Mouse (Mus musculus): Measurements from ENCODE around the gene Kank1. TPM values are rescaled to one million over a fixed set of nuclear protein-coding genes. Genes with fewer than 3 reads are reported as not detected.

Kank1 gene
- polyA plus RNA-seq (2014; fragmentation: Nextera tagmentation; extraction: Ambion mirVana) = 56.6 and 56.8 TPM in 2 replicates

DNA sequence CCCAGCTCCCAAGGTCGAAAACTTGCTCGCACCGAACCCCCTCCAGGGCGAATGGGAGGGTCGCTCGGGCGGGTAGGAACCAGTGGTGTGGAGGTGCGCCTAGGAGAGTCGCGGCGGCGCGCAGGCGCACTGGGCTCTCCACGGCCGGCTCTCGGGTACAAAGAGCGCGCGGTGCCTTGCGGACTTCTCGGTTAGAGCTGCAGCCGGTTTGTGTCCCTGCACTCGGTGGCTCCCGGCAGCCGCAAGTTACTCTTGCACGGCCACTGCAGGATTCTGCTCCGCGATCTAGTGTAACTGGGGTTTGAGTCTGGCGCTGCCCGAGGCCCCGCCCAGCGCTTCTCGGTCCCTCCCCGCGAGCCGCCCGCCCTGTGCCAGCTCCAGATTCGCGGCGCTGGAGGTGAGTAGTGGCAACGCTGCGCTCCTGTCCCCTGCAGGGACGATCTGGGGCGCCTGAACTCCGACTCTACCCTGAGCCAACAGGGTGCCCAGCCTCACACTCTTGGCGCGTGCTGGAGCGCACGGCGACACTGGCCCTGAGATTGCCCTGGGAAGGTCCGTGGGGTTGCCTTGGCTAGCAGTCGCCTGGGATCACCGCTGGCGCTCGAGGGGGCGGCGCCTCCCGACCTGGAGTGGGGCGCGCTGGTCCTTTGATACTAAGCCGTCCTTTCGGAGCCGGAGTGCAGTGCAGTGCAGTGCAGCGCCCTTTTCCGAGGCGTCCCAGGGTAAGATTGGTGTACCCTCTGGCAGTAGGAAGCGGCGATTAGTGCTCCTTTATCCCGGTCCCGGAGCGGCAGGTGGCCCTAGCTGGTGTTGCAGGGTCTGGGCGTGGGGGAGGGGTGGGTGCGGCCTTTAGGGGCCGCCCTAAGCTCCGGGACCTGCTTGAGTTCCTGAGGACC, at the start of gene Kank1:
Gene Kank1, plus strand, starts transcription at position 380 of the 896 bp plus-strand sequence.
- Histone ChIP-seq H3K9ac (ENCODE audit: low read depth, low read length) (peak within 1 kb of the TSS; percentile 66), H3K4me2 (peak within 1 kb of the TSS; percentile 78), H3K36me3 (ENCODE audit: control insufficient read depth, insufficient read depth, low read length) (no peaks in the 10 kb centered on the region), H3K4me3 (ENCODE audit: low read depth, low read length) (peak within 1 kb of the TSS; percentile 68), H3K4me1 (ENCODE audit: control insufficient read depth, insufficient read depth, low read length) (peaks cover 11% of the 10 kb centered on the region; the same call in 1 of the 2 replicates), H3K27me3 (ENCODE audit: control insufficient read depth, insufficient read depth, low read length) (peaks cover 3% of the 10 kb centered on the region; the same call in 1 of the 2 replicates), H3K27ac (ENCODE audit: low read depth, low read length) (peak within 1 kb of the TSS; percentile 66), H3K9me3 (replicated peaks; ENCODE audit: control insufficient read depth, low read length) (no peaks in the 10 kb centered on the region)
- peak; percentile 73 for ATAC-seq (replicated peaks; ENCODE audit: insufficient number of reproducible peaks, low FRiP score, low TSS enrichment)
- under 1% methylated on average over 76 of the region's 76 CpGs for WGBS (ENCODE audit: insufficient replicate concordance)

GRCm38 (mm10) chr19:25187681-25188080, 49.1 kb upstream of the Kank1 start:
- 69% methylated on average over 18 of the region's 18 CpGs for WGBS (ENCODE audit: insufficient replicate concordance)
- H3K4me1 ChIP-seq (ENCODE audit: control insufficient read depth, insufficient read depth, low read length) = peaks cover 16% of the 10 kb centered on the region
- no peaks in the 10 kb centered on the region for H3K27me3 ChIP-seq (ENCODE audit: control insufficient read depth, insufficient read depth, low read length)
- no peak overlapping the region for H3K27ac ChIP-seq (ENCODE audit: low read depth, low read length)
- H3K4me2 ChIP-seq = 0 out of 2 replicates have a peak overlapping the region, but pooled peaks have one; percentile 20
- no peak; the same call in 1 of the 2 replicates for ATAC-seq (replicated peaks; ENCODE audit: insufficient number of reproducible peaks, low FRiP score, low TSS enrichment)
- no peaks in the 10 kb centered on the region for H3K36me3 ChIP-seq (ENCODE audit: control insufficient read depth, insufficient read depth, low read length)
- H3K4me3 ChIP-seq (ENCODE audit: low read depth, low read length) = no peak overlapping the region
- H3K9ac ChIP-seq (ENCODE audit: low read depth, low read length) = no peak overlapping the region
- no peaks in the 10 kb centered on the region for H3K9me3 ChIP-seq (replicated peaks; ENCODE audit: control insufficient read depth, low read length)

DNA sequence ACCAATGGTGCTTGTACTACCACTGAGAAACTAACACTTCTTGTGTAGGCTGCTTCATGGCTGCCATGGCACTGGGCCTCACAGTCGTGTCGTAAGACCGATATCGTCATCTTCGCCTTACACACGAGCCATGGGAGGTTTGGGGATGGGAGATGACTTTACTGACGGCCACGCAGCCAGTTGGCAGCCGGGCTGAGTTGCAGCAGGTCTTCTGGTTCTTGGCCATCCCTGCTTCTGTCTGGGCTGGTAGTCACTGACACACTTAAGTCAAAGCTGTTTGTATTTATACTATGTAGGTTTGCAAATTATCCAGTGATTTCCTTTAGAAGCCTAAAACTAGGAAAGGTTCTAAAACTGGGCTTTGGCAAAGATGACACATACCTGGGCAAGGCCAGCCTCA, 43.0 kb upstream of the Kank1 start:
- H3K9ac ChIP-seq (ENCODE audit: low read depth, low read length) = no peak overlapping the region
- no peaks in the 10 kb centered on the region for H3K9me3 ChIP-seq (replicated peaks; ENCODE audit: control insufficient read depth, low read length)
- H3K27me3 ChIP-seq (ENCODE audit: control insufficient read depth, insufficient read depth, low read length) = no peaks in the 10 kb centered on the region
- H3K36me3 ChIP-seq (ENCODE audit: control insufficient read depth, insufficient read depth, low read length) = no peaks in the 10 kb centered on the region
- H3K4me3 ChIP-seq (ENCODE audit: low read depth, low read length) = no peak overlapping the region
- no peak for ATAC-seq (replicated peaks; ENCODE audit: insufficient number of reproducible peaks, low FRiP score, low TSS enrichment)
- H3K4me2 ChIP-seq = no peak overlapping the region
- H3K27ac ChIP-seq (ENCODE audit: low read depth, low read length) = no peak overlapping the region
- H3K4me1 ChIP-seq (ENCODE audit: control insufficient read depth, insufficient read depth, low read length) = peaks cover 3% of the 10 kb centered on the region; the same call in 1 of the 2 replicates
- WGBS (ENCODE audit: insufficient replicate concordance) = 92% methylated on average over 9 of the region's 9 CpGs

DNA sequence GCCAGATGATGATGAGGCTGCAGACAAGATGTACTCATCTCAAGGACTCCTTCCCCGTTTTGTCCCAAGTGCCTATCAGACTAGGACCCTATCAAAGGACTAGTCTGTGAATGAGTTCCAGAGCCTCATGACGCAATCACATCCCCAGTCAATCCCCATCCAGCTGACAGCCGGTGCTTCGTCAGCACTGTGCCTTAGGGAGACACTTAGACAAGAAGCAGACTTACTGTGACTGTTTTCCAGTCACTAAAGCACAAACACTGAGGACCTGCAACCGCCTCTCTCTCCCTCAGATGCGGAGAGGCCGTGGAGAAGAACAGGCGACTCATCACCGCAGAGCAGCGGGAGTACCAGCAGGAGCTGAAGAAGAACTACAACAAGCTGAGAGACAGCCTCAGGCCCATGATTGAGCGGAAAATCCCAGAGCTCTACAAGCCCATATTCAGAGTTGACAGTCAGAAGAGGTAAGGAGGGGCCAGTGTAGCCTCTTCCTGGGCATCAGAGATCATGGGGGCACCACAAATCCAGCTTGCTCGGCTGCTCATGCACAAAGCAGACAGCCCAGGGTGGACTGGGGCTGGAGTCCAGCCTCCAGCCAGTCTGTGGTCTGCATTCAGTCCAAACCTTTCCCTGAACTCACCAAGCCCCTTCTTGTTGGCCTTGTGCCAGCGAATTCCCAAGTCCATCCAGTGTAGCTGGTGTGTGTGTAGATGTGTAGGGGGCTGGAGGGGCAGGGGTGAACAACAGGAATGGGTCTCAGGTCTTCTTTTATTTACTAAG, 36.5 kb upstream of the Kank1 start:
- H3K27ac ChIP-seq (ENCODE audit: low read depth, low read length) = no peak overlapping the region
- 52% methylated on average over 13 of the region's 13 CpGs for WGBS (ENCODE audit: insufficient replicate concordance)
- no peaks in the 10 kb centered on the region for H3K9me3 ChIP-seq (replicated peaks; ENCODE audit: control insufficient read depth, low read length)
- H3K4me3 ChIP-seq (ENCODE audit: low read depth, low read length) = no peak overlapping the region
- no peaks in the 10 kb centered on the region for H3K36me3 ChIP-seq (ENCODE audit: control insufficient read depth, insufficient read depth, low read length)
- H3K4me1 ChIP-seq (ENCODE audit: control insufficient read depth, insufficient read depth, low read length) = peaks cover 13% of the 10 kb centered on the region
- no peak for ATAC-seq (replicated peaks; ENCODE audit: insufficient number of reproducible peaks, low FRiP score, low TSS enrichment)
- H3K27me3 ChIP-seq (ENCODE audit: control insufficient read depth, insufficient read depth, low read length) = no peaks in the 10 kb centered on the region
- H3K9ac ChIP-seq (ENCODE audit: low read depth, low read length) = peak overlapping the region; percentile 0; the same call in 1 of the 2 replicates
- H3K4me2 ChIP-seq = 0 out of 2 replicates have a peak overlapping the region, but pooled peaks have one; percentile 14

GRCm38 (mm10) chr19:25203077-25203476, 33.7 kb upstream of the Kank1 start:
- Histone ChIP-seq H3K4me1 (ENCODE audit: control insufficient read depth, insufficient read depth, low read length) (peaks cover 17% of the 10 kb centered on the region), H3K27ac (ENCODE audit: low read depth, low read length) (no peak overlapping the region), H3K4me2 (no peak overlapping the region), H3K9ac (ENCODE audit: low read depth, low read length) (no peak overlapping the region), H3K9me3 (replicated peaks; ENCODE audit: control insufficient read depth, low read length) (no peaks in the 10 kb centered on the region), H3K36me3 (ENCODE audit: control insufficient read depth, insufficient read depth, low read length) (no peaks in the 10 kb centered on the region), H3K27me3 (ENCODE audit: control insufficient read depth, insufficient read depth, low read length) (no peaks in the 10 kb centered on the region), H3K4me3 (ENCODE audit: low read depth, low read length) (no peak overlapping the region)
- 79% methylated on average over 12 of the region's 12 CpGs for WGBS (ENCODE audit: insufficient replicate concordance)
- ATAC-seq (replicated peaks; ENCODE audit: insufficient number of reproducible peaks, low FRiP score, low TSS enrichment) = no peak

DNA sequence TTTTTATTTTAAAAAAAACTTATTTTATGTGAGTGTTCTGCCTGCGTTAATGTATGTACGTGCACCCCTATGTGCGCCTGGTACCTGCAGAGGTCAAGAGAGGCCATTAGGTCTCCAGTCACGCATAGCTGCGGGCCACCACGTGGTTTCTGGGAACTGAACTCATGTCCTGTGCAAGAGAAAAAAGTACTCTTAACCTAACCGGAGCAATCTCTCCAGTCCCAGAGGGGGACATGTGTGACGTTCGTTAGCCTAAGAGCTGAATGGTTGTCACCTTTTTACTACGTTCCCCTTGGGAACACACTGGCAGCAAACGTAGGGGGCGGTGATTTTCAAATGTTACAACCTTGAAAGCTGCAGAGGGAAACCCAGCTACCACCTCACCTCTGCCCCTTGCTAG, 29.8 kb upstream of the Kank1 start:
- Histone ChIP-seq H3K9ac (ENCODE audit: low read depth, low read length) (no peak overlapping the region), H3K27me3 (ENCODE audit: control insufficient read depth, insufficient read depth, low read length) (no peaks in the 10 kb centered on the region), H3K27ac (ENCODE audit: low read depth, low read length) (no peak overlapping the region), H3K4me3 (ENCODE audit: low read depth, low read length) (no peak overlapping the region), H3K9me3 (replicated peaks; ENCODE audit: control insufficient read depth, low read length) (no peaks in the 10 kb centered on the region), H3K4me1 (ENCODE audit: control insufficient read depth, insufficient read depth, low read length) (peaks cover 14% of the 10 kb centered on the region), H3K36me3 (ENCODE audit: control insufficient read depth, insufficient read depth, low read length) (no peaks in the 10 kb centered on the region), H3K4me2 (no peak overlapping the region)
- 69% methylated on average over 12 of the region's 12 CpGs for WGBS (ENCODE audit: insufficient replicate concordance)
- ATAC-seq (replicated peaks; ENCODE audit: insufficient number of reproducible peaks, low FRiP score, low TSS enrichment) = no peak

GRCm38 (mm10) chr19:25207731-25208361, 28.9 kb upstream of the Kank1 start:
- no peak for ATAC-seq (replicated peaks; ENCODE audit: insufficient number of reproducible peaks, low FRiP score, low TSS enrichment)
- H3K4me3 ChIP-seq (ENCODE audit: low read depth, low read length) = no peak overlapping the region
- peaks cover 14% of the 10 kb centered on the region for H3K4me1 ChIP-seq (ENCODE audit: control insufficient read depth, insufficient read depth, low read length)
- peak overlapping the region; percentile 45 for H3K4me2 ChIP-seq
- peak overlapping the region; percentile 52; the same call in 1 of the 2 replicates for H3K9ac ChIP-seq (ENCODE audit: low read depth, low read length)
- 23% methylated on average over 23 of the region's 23 CpGs for WGBS (ENCODE audit: insufficient replicate concordance)
- H3K9me3 ChIP-seq (replicated peaks; ENCODE audit: control insufficient read depth, low read length) = no peaks in the 10 kb centered on the region
- H3K36me3 ChIP-seq (ENCODE audit: control insufficient read depth, insufficient read depth, low read length) = no peaks in the 10 kb centered on the region
- H3K27ac ChIP-seq (ENCODE audit: low read depth, low read length) = no peak overlapping the region
- H3K27me3 ChIP-seq (ENCODE audit: control insufficient read depth, insufficient read depth, low read length) = no peaks in the 10 kb centered on the region

DNA sequence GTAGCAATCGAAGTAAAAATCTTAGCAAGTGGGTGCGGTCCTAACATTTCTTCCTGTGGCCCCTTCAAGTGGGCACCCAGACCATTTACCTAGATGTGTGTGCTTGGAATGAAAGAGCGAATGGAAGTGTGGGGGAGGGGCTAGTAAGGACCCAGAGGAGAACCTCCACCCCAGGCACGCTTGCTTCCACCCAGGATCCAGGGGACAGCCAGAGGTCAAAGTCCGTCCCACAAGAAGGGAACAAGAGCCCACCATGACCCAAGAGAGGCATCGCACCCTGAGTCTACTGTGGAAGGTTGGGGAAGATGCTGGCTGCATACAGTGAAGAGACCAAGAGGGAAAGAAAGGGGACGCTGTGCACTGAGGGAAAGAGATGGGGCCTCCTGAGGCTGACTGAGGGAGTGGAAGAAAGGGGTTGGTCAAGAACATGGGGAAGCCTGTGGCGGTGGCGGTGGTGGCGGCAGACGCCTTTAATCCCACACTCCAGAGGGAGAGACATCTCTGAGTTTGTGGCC, 28.1 kb upstream of the Kank1 start:
- Histone ChIP-seq H3K9ac (ENCODE audit: low read depth, low read length) (no peak overlapping the region), H3K4me2 (no peak overlapping the region), H3K4me1 (ENCODE audit: control insufficient read depth, insufficient read depth, low read length) (peaks cover 14% of the 10 kb centered on the region), H3K27me3 (ENCODE audit: control insufficient read depth, insufficient read depth, low read length) (no peaks in the 10 kb centered on the region), H3K4me3 (ENCODE audit: low read depth, low read length) (no peak overlapping the region), H3K27ac (ENCODE audit: low read depth, low read length) (no peak overlapping the region), H3K36me3 (ENCODE audit: control insufficient read depth, insufficient read depth, low read length) (no peaks in the 10 kb centered on the region), H3K9me3 (replicated peaks; ENCODE audit: control insufficient read depth, low read length) (no peaks in the 10 kb centered on the region)
- ATAC-seq (replicated peaks; ENCODE audit: insufficient number of reproducible peaks, low FRiP score, low TSS enrichment) = no peak
- WGBS (ENCODE audit: insufficient replicate concordance) = 67% methylated on average over 11 of the region's 11 CpGs

Data from heart, embryonic 11.5 days (tissue).